Mouse (Mus musculus) embryonic fibroblast, embryonic 13.5 days (primary cell): ENCODE results near the gene Xpnpep2.

Experiments used
- CTCF ChIP-seq: IDR thresholded peaks from 2 replicates; pipeline ENCODE4 v1.5.1; 2011; ENCODE audit warnings: mild to moderate bottlenecking, control low read depth, low read length, moderate library complexity, borderline replicate concordance; ENCODE audit not compliant: insufficient read depth
- POLR2A ChIP-seq: IDR thresholded peaks from 2 replicates; pipeline ENCODE4 v1.6.1; 2011; ENCODE audit warnings: low read depth, mild to moderate bottlenecking, control low read depth, low read length, moderate library complexity

DNA sequence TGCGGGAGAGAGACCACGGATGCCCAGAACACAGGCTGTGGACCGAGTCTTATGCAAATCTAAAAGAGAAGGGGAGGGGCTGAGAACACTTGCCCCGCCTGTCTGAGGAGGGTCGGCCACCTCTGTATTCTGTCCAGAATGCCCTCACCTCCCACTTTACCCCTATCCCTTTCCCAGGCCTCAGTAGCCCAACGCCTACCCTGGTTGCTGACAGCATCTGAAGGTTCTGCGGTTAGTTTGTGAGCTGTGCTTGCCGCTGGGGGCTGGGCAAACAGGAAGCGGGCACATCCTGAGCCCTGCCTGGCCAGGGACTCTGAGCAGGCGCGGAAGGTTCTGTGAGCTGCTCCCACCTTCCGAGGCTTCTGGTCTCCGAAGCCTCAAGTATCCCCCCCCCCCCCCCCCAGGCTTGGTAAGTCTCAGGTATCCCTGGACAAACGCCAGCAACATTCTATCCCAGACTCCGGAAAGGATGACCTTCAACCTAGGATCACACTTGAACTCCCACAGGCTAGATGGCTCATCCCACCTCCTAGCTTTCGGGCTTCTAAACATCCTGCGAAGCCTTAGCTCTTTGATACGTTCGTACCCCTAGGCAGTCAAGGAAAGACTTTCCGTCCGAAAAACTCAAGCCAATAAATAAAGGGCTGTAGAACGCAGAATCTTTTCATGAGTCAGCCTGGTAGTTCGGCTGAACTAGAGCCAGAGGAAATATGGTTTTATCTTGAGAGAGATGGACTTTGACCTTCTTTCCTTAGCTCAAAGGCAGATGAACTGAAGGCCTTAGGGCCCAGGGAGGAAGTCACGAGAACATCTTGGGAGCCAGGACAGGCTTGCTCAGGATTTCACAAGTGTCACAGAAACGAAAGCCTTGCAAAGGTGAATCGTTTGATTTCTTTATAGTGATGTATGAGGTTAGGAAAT, 35.1 kb downstream of the Xpnpep2 start:
- no peak for TF ChIP-seq CTCF
- no peak for TF ChIP-seq POLR2A
